Mouse (Mus musculus) lung, postnatal 0 days (tissue): ENCODE measurements around the gene Gpatch2l.

ENCODE experiments used
- CTCF ChIP-seq: IDR thresholded peaks from 2 replicates; pipeline ENCODE4 v1.5.1; 2016; ENCODE audit warnings: antibody characterized with exemption, mild to moderate bottlenecking
- EP300 ChIP-seq: IDR thresholded peaks from 2 replicates; pipeline ENCODE4 v1.6.1; 2016; ENCODE audit warnings: antibody characterized with exemption, mild to moderate bottlenecking, control low read depth

- no peak for TF ChIP-seq CTCF
- no peak for TF ChIP-seq EP300
Observed at GRCm38 (mm10) chr12:86330684-86331083, 89.0 kb downstream of the Gpatch2l start.
